Mouse (Mus musculus) kidney, embryonic 15.5 days (tissue): ENCODE measurements around the gene Slc2a9. TPM values are rescaled to one million over a fixed set of nuclear protein-coding genes. Genes with fewer than 3 reads are reported as not detected.

Source experiments
- ATAC-seq: fragments of 200-750 bp; cut with Nextera tagmentation; replicated peaks from 2 replicates; pipeline ENCODE4 v1.8.0; 2017; ENCODE audit warnings: moderate TSS enrichment; ENCODE audit not compliant: low FRiP score
- H3K27ac ChIP-seq: fragments of 300-500 bp; sonication (generic); 2 replicates; pipeline ENCODE4 v1.5.1; 2015; ENCODE audit warnings: mild to moderate bottlenecking, inconsistent platforms
- H3K27me3 ChIP-seq: fragments of 300-500 bp; sonication (generic); 2 replicates; pipeline ENCODE4 v1.6.1; 2015; ENCODE audit warnings: inconsistent platforms
- H3K36me3 ChIP-seq: fragments of 300-500 bp; sonication (generic); 2 replicates; pipeline ENCODE4 v1.6.1; 2015; ENCODE audit warnings: inconsistent platforms
- H3K4me1 ChIP-seq: fragments of 300-500 bp; sonication (generic); 2 replicates; pipeline ENCODE4 v1.6.1; 2015; ENCODE audit warnings: inconsistent platforms
- H3K4me2 ChIP-seq: fragments of 300-500 bp; sonication (generic); 2 replicates; pipeline ENCODE4 v1.6.1; 2015; ENCODE audit warnings: moderate library complexity, mild to moderate bottlenecking, inconsistent platforms
- H3K4me3 ChIP-seq: fragments of 300-500 bp; sonication (generic); replicated peaks from 2 replicates; pipeline ENCODE4 v1.5.1; 2015; ENCODE audit warnings: mild to moderate bottlenecking, inconsistent platforms
- H3K9ac ChIP-seq: fragments of 300-500 bp; sonication (generic); 2 replicates; pipeline ENCODE4 v1.6.1; 2015; ENCODE audit warnings: mild to moderate bottlenecking, inconsistent platforms
- H3K9me3 ChIP-seq: fragments of 300-500 bp; sonication (generic); replicated peaks from 2 replicates; pipeline ENCODE4 v1.6.1; 2016; ENCODE audit warnings: inconsistent platforms
- WGBS: fragments of 180-500 bp; shearing (Covaris S2); methylation state at CpG from one replicate; pipeline ENCODE4 v1.1.7; 2015; ENCODE audit warnings: mixed read lengths; 5-methylcytosine and 5-hydroxymethylcytosine counted together
- polyA plus RNA-seq: library from polyadenylated mRNA; unstranded; fragments of >200 nt; fragmentation: Nextera tagmentation; extraction: Ambion mirVana; gene quantifications from 2 replicates; pipeline ENCODE4 v1.2.1, GENCODE M21; 2015

Slc2a9 gene
- polyA plus RNA-seq, 1 experiment from 2014 or later, result 1.4 TPM

GRCm38 (mm10) chr5:38301761-38302411 is 201.1 kb downstream of the Slc2a9 start:
- no peak overlapping the region for H3K4me2 ChIP-seq
- no peaks in the 10 kb centered on the region for H3K27me3 ChIP-seq
- no peak overlapping the region for H3K27ac ChIP-seq
- WGBS, result 89% methylated on average over 12 of the region's 12 CpGs
- H3K9ac ChIP-seq, result no peak overlapping the region
- H3K36me3 ChIP-seq, result no peaks in the 10 kb centered on the region
- no peaks in the 10 kb centered on the region for H3K9me3 ChIP-seq
- no peaks in the 10 kb centered on the region for H3K4me1 ChIP-seq
- no peak overlapping the region for H3K4me3 ChIP-seq
- ATAC-seq, result no peak

Other genes with a start within 250 kb of the Slc2a9 start
- gene Tmem128, start 243.0 kb downstream of the Slc2a9 start, polyA plus RNA-seq, result 84.4 and 94.9 TPM in 2 replicates
- gene Otop1, start 227.2 kb downstream of the Slc2a9 start, polyA plus RNA-seq, result not detected in 2 replicates
- gene Drd5, start 183.8 kb downstream of the Slc2a9 start, polyA plus RNA-seq, result not detected in 2 replicates
- gene Wdr1, start 60.1 kb upstream of the Slc2a9 start, polyA plus RNA-seq, result 195 and 206 TPM in 2 replicates
- 18.8 and 19.0 TPM in 2 replicates for gene Zfp518b, start 181.7 kb upstream of the Slc2a9 start, polyA plus RNA-seq